Mouse (Mus musculus) forebrain, embryonic 11.5 days (tissue): ENCODE results near the gene S100a7a. TPM values are rescaled to one million over a fixed set of nuclear protein-coding genes. Genes with fewer than 3 reads are reported as not detected.

Experiments
- ATAC-seq: fragments of 200-750 bp; cut with Nextera tagmentation; replicated peaks from 2 replicates; pipeline ENCODE4 v1.8.0; 2017; ENCODE audit warnings: moderate TSS enrichment; ENCODE audit not compliant: low FRiP score
- DNase-seq: peaks from one replicate; pipeline ENCODE4 v3.0.0-alpha.2; 2017; ENCODE audit warnings: low spot score
- H3K27ac ChIP-seq: fragments of 300-500 bp; sonication (generic); 2 replicates; pipeline ENCODE4 v1.5.1; 2014; ENCODE audit warnings: low read depth, low read length
- H3K27me3 ChIP-seq: fragments of 300-500 bp; sonication (generic); 2 replicates; pipeline ENCODE4 v1.6.1; 2014; ENCODE audit warnings: mild to moderate bottlenecking, low read length, mixed read lengths; ENCODE audit not compliant: control insufficient read depth, insufficient read depth
- H3K36me3 ChIP-seq: fragments of 300-500 bp; sonication (generic); 2 replicates; pipeline ENCODE4 v1.6.1; 2014; ENCODE audit warnings: mild to moderate bottlenecking, low read length, moderate library complexity, mixed read lengths; ENCODE audit not compliant: control insufficient read depth, insufficient read depth
- H3K4me1 ChIP-seq: fragments of 300-500 bp; sonication (generic); replicated peaks from 2 replicates; pipeline ENCODE4 v1.6.1; 2014; ENCODE audit warnings: low read length, mixed read lengths; ENCODE audit not compliant: control insufficient read depth, insufficient read depth
- H3K4me2 ChIP-seq: fragments of 300-500 bp; sonication (generic); 2 replicates; pipeline ENCODE4 v1.6.1; 2014; ENCODE audit warnings: low read depth, mild to moderate bottlenecking, low read length, moderate library complexity, mixed read lengths; ENCODE audit not compliant: severe bottlenecking
- H3K4me3 ChIP-seq: fragments of 300-500 bp; sonication (generic); 2 replicates; pipeline ENCODE4 v1.5.1; 2014; ENCODE audit warnings: low read depth, low read length
- H3K9ac ChIP-seq: fragments of 300-500 bp; sonication (generic); 2 replicates; pipeline ENCODE4 v1.6.1; 2014; ENCODE audit warnings: low read length
- H3K9me3 ChIP-seq: fragments of 300-500 bp; sonication (generic); 2 replicates; pipeline ENCODE4 v1.6.1; 2016; ENCODE audit warnings: low read length, mixed read lengths; ENCODE audit not compliant: control insufficient read depth
- WGBS: fragments of 180-500 bp; shearing (Covaris S2); extraction: QIAGEN DNeasy Blood & Tissue Kit; methylation state at CpG from one replicate; pipeline ENCODE4 v1.1.7; 2014; 5-methylcytosine and 5-hydroxymethylcytosine counted together
- polyA plus RNA-seq: library from polyadenylated mRNA; unstranded; fragments of >200 nt; fragmentation: Nextera tagmentation; extraction: Ambion mirVana; gene quantifications from 2 replicates; pipeline ENCODE4 v1.2.1, GENCODE M21; 2014

The S100a7a gene
- polyA plus RNA-seq, 1 experiment from 2014 or later = not detected

DNA sequence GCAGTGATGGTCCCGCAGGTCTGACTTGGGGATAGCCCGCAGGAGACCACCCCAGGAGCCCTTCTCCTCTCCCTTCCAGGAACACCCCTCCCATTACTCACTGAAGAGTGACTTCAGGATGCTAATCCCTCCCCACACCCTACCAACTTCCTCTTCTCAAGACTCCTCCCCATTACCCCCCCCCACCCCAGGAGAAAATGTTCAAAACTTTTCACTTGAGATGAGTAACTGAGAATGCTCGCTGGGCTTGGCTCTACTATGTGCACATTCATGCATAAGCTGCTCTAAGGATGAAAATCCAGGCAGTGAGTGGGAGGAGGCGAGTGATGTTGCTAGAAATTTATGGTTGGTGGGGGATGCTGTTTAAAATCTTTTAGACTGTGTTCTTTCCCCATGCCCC lies 41.8 kb upstream of the S100a7a start:
- H3K4me3 ChIP-seq = no peak overlapping the region
- WGBS = 74% methylated on average over 4 of the region's 4 CpGs
- H3K36me3 ChIP-seq = no peaks in the 10 kb centered on the region
- no peak overlapping the region for H3K27ac ChIP-seq
- no peak overlapping the region for H3K4me2 ChIP-seq
- no peaks in the 10 kb centered on the region for H3K9me3 ChIP-seq
- H3K4me1 ChIP-seq = peaks cover 5% of the 10 kb centered on the region; the same call in 1 of the 2 replicates
- H3K27me3 ChIP-seq = no peaks in the 10 kb centered on the region; the same call in 1 of the 2 replicates
- no peak overlapping the region for H3K9ac ChIP-seq
- no peak for DNase-seq
- no peak for ATAC-seq

DNA sequence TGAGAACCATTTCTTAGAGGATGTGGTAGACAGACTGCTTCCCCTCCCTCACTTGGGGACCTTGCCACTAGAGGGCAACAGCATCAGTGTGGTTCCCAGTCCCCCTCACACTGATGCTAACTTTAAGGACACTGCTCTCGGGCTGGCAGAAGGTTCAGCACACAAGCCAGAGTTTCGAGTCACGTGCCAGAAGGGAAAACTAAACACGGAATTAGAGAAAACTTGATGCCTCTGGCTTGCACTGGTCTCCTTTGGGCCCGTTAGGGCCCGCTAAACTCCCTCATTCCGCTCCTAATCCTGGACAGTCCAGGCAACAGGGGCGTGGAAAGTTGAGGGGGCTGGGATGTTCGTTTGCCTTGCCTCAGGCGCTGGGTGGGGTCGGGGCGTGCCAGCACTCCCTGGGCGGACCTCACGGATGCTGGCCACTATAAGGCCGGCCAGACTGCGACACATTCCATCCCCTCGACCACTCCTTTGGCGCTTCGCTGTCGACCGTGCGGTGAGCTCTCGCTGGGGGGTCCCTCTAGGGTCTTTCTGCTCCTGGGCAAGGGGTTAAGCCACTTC lies 41.0 kb upstream of the S100a7a start, which contains the start of gene S100a6:
TSS of gene S100a6 (plus strand) at position 155 of the 564 bp plus-strand sequence.
- Histone ChIP-seq H3K27ac (no peak within 1 kb of the TSS), H3K4me1 (peaks cover 5% of the 10 kb centered on the region; the same call in 1 of the 2 replicates), H3K9me3 (peaks cover 3% of the 10 kb centered on the region; the same call in 1 of the 2 replicates), H3K36me3 (no peaks in the 10 kb centered on the region), H3K4me2 (peak within 1 kb of the TSS; percentile 71), H3K4me3 (peak within 1 kb of the TSS; percentile 28), H3K9ac (peak within 1 kb of the TSS; percentile 48), H3K27me3 (no peaks in the 10 kb centered on the region; the same call in 1 of the 2 replicates)
- ATAC-seq = peak; percentile 77
- whole genome bisulfite sequencing = under 1% methylated on average over 23 of the region's 23 CpGs
- DNase-seq = peak; percentile 78

DNA sequence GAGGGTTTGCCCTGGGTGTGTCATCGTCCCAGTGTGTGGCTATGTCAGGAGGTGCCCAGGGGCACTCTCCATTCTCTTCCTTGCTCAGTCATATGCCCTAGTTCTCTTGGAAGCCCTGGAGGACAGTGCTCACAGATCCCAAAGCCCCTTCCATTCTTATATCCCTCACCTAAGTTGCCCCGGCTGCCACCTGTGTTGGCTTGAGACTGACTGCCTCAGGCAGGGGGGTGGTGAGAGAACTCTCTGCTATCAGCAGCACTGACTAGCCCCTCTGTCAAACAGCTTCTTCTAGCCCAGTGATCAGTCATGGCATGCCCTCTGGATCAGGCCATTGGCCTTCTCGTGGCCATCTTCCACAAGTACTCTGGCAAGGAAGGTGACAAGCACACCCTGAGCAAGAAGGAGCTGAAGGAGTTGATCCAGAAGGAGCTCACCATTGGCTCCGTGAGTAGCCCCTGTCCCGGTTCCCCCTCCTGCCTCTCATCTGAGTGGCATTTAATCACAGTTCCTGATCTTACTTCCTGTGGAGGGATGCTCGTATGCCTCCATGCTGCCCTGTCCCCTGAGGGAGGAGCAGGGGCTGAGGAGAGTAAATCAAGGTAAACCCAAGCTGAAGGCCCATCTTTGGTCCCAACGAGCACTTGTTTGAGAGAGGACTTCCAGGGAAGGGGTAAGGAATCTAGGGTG lies 40.2 kb upstream of the S100a7a start:
- H3K27me3 ChIP-seq = no peaks in the 10 kb centered on the region; the same call in 1 of the 2 replicates
- DNase-seq (no peak), ATAC-seq (no peak; the same call in 1 of the 2 replicates)
- peaks cover 5% of the 10 kb centered on the region; the same call in 1 of the 2 replicates for H3K4me1 ChIP-seq
- 68% methylated on average over 7 of the region's 7 CpGs for WGBS
- H3K4me2 ChIP-seq = peak overlapping the region; percentile 71; the same call in 1 of the 2 replicates
- H3K9me3 ChIP-seq = peaks cover 3% of the 10 kb centered on the region; the same call in 1 of the 2 replicates
- H3K4me3 ChIP-seq = no peak overlapping the region
- H3K9ac ChIP-seq = no peak overlapping the region
- H3K27ac ChIP-seq = no peak overlapping the region
- H3K36me3 ChIP-seq = no peaks in the 10 kb centered on the region

DNA sequence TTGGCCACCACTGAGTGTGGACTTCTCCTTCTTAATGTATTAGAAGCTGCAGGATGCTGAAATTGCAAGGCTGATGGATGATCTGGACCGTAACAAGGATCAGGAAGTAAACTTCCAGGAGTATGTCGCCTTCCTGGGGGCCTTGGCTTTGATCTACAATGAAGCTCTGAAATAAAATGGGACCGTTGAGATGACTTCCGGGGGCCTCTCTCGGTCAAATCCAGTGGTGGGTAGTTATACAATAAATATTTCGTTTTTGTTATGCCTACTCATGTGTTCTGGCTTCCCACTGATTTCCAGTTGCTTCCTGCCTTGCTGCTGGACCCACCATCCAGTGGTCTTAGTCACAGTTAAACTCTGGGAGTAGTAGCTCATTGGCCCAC lies 39.7 kb upstream of the S100a7a start:
- H3K4me2 ChIP-seq = no peak overlapping the region
- no peaks in the 10 kb centered on the region for H3K36me3 ChIP-seq
- peaks cover 3% of the 10 kb centered on the region; the same call in 1 of the 2 replicates for H3K9me3 ChIP-seq
- H3K4me1 ChIP-seq = peaks cover 5% of the 10 kb centered on the region; the same call in 1 of the 2 replicates
- H3K27me3 ChIP-seq = no peaks in the 10 kb centered on the region; the same call in 1 of the 2 replicates
- DNase-seq (no peak), ATAC-seq (no peak)
- no peak overlapping the region for H3K4me3 ChIP-seq
- WGBS = 87% methylated on average over 6 of the region's 6 CpGs
- no peak overlapping the region for H3K9ac ChIP-seq
- H3K27ac ChIP-seq = no peak overlapping the region

DNA sequence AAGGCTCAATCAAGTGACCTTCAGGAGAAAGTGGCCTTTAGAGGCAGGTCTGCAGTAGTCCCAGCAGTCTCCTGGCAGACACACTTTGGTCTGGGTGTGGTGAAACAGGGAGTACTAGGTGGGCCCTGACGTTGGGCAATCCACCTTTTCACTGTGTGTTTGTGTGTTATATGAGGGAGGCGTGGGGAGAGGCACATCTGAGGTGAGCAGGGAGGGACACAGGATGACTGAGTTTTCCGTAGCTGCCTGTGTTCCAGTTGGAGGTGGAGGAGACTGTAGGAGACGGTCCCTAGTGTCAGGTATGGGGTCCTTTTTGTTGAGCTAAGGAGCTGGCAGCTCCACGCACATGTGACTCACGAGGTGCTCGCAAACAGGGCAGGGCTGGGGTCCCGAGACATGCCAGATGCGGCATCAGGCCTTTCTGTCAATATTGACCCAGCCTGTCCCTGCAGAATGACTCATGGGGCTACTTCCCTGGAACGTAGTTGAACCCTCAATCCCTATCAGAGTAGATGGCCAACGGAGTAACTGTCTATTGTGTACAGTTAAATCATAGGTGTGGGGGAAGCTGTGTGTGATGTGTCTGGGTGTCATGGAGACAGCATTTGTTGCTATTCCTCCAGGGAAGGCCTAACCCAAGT lies 39.1 kb upstream of the S100a7a start:
- H3K27me3 ChIP-seq = no peaks in the 10 kb centered on the region; the same call in 1 of the 2 replicates
- no peak overlapping the region for H3K4me2 ChIP-seq
- peaks cover 5% of the 10 kb centered on the region; the same call in 1 of the 2 replicates for H3K4me1 ChIP-seq
- 84% methylated on average over 11 of the region's 11 CpGs for WGBS
- H3K36me3 ChIP-seq = no peaks in the 10 kb centered on the region
- H3K9me3 ChIP-seq = peaks cover 3% of the 10 kb centered on the region; the same call in 1 of the 2 replicates
- no peak for ATAC-seq
- no peak for DNase-seq
- no peak overlapping the region for H3K9ac ChIP-seq
- H3K4me3 ChIP-seq = no peak overlapping the region
- no peak overlapping the region for H3K27ac ChIP-seq

DNA sequence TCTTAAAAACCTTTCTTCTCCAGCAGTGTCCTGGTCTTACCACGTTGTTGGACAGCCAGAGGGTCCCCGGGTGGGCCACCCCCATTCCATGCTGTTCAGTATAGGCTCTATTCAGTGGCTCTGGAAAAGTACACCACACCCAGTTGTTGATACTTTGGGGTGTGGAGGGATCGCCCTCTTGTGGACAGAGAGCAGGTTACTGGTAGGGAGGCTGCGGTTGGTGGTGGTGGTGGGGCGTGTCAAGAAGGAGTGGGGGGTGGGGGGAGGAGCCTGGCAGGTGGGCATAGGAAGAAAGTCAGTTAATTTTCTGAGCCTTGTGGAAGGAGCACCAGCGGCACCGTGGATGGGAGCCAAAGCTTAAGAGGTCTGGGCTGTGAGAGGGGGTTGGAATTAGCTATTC lies 38.4 kb upstream of the S100a7a start:
- WGBS = 13% methylated on average over 7 of the region's 7 CpGs
- peak; percentile 63 for DNase-seq

DNA sequence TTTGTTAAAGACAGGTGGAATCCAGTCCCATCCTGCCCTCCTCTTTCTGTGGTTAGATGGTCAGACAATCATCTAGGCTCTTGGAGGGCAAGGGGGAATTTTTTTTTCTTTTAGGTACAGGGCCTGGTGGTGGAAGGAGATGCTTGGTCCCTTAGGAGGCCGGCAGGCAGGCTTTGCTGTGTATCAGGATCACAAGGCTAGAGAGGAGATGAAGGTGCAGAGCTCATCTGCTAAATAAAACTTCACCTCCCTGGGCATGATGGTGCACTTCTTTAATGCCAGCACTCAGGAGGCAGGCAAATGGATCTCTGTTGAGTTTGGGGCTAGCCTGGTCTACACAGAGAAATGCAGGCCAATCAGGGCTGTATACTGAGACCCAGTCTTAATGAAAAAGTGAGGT lies 37.9 kb upstream of the S100a7a start:
- Histone ChIP-seq H3K4me2 (no peak overlapping the region), H3K27ac (no peak overlapping the region), H3K9me3 (peaks cover 3% of the 10 kb centered on the region; the same call in 1 of the 2 replicates), H3K36me3 (no peaks in the 10 kb centered on the region), H3K27me3 (no peaks in the 10 kb centered on the region; the same call in 1 of the 2 replicates), H3K4me3 (no peak overlapping the region), H3K9ac (no peak overlapping the region), H3K4me1 (peaks cover 5% of the 10 kb centered on the region; the same call in 1 of the 2 replicates)
- DNase-seq (no peak), ATAC-seq (no peak)
- 87% methylated on average over 1 of the region's 1 CpGs for WGBS

More for the DNA sequence above, 38.4 kb upstream of the S100a7a start:
- H3K9ac ChIP-seq = no peak overlapping the region
- H3K9me3 ChIP-seq = peaks cover 3% of the 10 kb centered on the region; the same call in 1 of the 2 replicates
- H3K4me1 ChIP-seq = peaks cover 5% of the 10 kb centered on the region; the same call in 1 of the 2 replicates
- peak; percentile 53 for ATAC-seq
- H3K27me3 ChIP-seq = no peaks in the 10 kb centered on the region; the same call in 1 of the 2 replicates
- no peak overlapping the region for H3K27ac ChIP-seq
- no peaks in the 10 kb centered on the region for H3K36me3 ChIP-seq
- no peak overlapping the region for H3K4me2 ChIP-seq
- H3K4me3 ChIP-seq = no peak overlapping the region

DNA sequence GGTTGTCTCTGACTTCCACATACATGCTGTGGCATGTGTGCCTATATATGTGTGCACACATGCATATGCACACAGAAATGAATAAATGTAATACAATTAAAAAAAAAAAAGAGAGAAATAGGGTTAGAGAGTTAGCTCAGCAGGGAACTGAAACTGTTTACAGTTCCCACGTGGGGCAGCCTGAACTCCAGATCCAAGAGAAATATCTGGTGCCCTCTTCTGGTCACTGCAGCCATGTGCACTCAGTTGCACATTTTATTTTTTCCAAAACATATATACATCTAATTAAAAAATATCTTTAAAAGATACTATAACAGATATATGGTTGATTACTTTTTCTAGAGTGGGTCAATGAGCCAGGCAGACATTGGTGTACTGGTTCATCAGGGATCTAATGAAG lies 36.2 kb upstream of the S100a7a start:
- peaks cover 5% of the 10 kb centered on the region; the same call in 1 of the 2 replicates for H3K4me1 ChIP-seq
- H3K27me3 ChIP-seq = no peaks in the 10 kb centered on the region; the same call in 1 of the 2 replicates
- H3K9ac ChIP-seq = no peak overlapping the region
- H3K27ac ChIP-seq = no peak overlapping the region
- no peaks in the 10 kb centered on the region for H3K36me3 ChIP-seq
- DNase-seq (no peak), ATAC-seq (no peak)
- no peak overlapping the region for H3K4me3 ChIP-seq
- 24% methylated on average over 1 of the region's 1 CpGs for WGBS
- peaks cover 3% of the 10 kb centered on the region; the same call in 1 of the 2 replicates for H3K9me3 ChIP-seq
- no peak overlapping the region for H3K4me2 ChIP-seq
